Mouse (Mus musculus) v-Abl transformed pro-B cells (cell line): ENCODE data around the gene Cdca4.

Experiments used
- in situ Hi-C, 2 experiments: fragments of 400-800 bp; cut with MboI; formaldehyde crosslinking; loops; one replicate each; pipeline ENCODE4 v1.15.1; 2025; ENCODE audit not compliant: unreplicated experiment in 2 of 2

Gene Cdca4

GRCm38 (mm10) chr12:112859930-112860329 lies 30.7 kb upstream of the Cdca4 start:
- in situ Hi-C loops: no loop called here

GRCm38 (mm10) chr12:112858581-112859336 lies 29.5 kb upstream of the Cdca4 start:
- in situ Hi-C loops: no loop called here

- in situ Hi-C loops: no loop called here
These were observed 28.1 kb upstream of the Cdca4 start for GRCm38 (mm10) chr12:112857021-112857925.

GRCm38 (mm10) chr12:112856338-112856737 lies 27.1 kb upstream of the Cdca4 start:
- in situ Hi-C loops: no loop called here

GRCm38 (mm10) chr12:112854610-112855333 lies 25.5 kb upstream of the Cdca4 start:
- in situ Hi-C loops: no loop called here

GRCm38 (mm10) chr12:112853050-112853729 lies 24.0 kb upstream of the Cdca4 start:
- in situ Hi-C loops: no loop called here

- in situ Hi-C loops: no loop called here
These were observed 21.9 kb upstream of the Cdca4 start for GRCm38 (mm10) chr12:112851116-112851515.

GRCm38 (mm10) chr12:112850344-112850743 lies 21.1 kb upstream of the Cdca4 start:
- in situ Hi-C loops: no loop called here

- in situ Hi-C loops: no loop called here
These were observed 20.2 kb upstream of the Cdca4 start for GRCm38 (mm10) chr12:112849235-112850022.

GRCm38 (mm10) chr12:112847880-112848279 lies 18.7 kb upstream of the Cdca4 start:
- in situ Hi-C loops: no loop called here

GRCm38 (mm10) chr12:112843803-112844202 lies 14.6 kb upstream of the Cdca4 start:
- in situ Hi-C loops: loop anchor here (5.0 kb wide), 2 partner anchors 37 to 97 kb away; partner anchors contain the start of gene Clba1 (in 1 of the 2)

GRCm38 (mm10) chr12:112842128-112842527 lies 12.9 kb upstream of the Cdca4 start:
- in situ Hi-C loops: loop anchor here (5.0 kb wide), 2 partner anchors 35 to 95 kb away; partner anchors contain the start of gene Clba1 (in 1 of the 2)

- in situ Hi-C loops: loop anchor here (5.0 kb wide), 2 partner anchors 34 to 94 kb away; partner anchors contain the start of gene Clba1 (in 1 of the 2)
These were observed 12.2 kb upstream of the Cdca4 start for GRCm38 (mm10) chr12:112841338-112841892.

GRCm38 (mm10) chr12:112840209-112841086 lies 11.2 kb upstream of the Cdca4 start:
- in situ Hi-C loops: loop anchor here (5.0 kb wide), 2 partner anchors 33 to 93 kb away; partner anchors contain the start of gene Clba1 (in 1 of the 2)

GRCm38 (mm10) chr12:112835046-112835445 lies 5.8 kb upstream of the Cdca4 start:
- in situ Hi-C loops: loop anchor here in 1 of 2 experiments (5.0 kb wide), 1 partner anchor 38 kb away; no protein-coding TSS in a partner anchor

GRCm38 (mm10) chr12:112833527-112833926 lies 4.3 kb upstream of the Cdca4 start:
- in situ Hi-C loops: no loop called here

GRCm38 (mm10) chr12:112832411-112832810 lies 3.2 kb upstream of the Cdca4 start:
- in situ Hi-C loops: no loop called here

- in situ Hi-C loops: no loop called here
These were observed 1.3 kb upstream of the Cdca4 start for GRCm38 (mm10) chr12:112830570-112830969.
